Mouse (Mus musculus): ENCODE data around the gene Ppp1r3e.

Gene Ppp1r3e

DNA sequence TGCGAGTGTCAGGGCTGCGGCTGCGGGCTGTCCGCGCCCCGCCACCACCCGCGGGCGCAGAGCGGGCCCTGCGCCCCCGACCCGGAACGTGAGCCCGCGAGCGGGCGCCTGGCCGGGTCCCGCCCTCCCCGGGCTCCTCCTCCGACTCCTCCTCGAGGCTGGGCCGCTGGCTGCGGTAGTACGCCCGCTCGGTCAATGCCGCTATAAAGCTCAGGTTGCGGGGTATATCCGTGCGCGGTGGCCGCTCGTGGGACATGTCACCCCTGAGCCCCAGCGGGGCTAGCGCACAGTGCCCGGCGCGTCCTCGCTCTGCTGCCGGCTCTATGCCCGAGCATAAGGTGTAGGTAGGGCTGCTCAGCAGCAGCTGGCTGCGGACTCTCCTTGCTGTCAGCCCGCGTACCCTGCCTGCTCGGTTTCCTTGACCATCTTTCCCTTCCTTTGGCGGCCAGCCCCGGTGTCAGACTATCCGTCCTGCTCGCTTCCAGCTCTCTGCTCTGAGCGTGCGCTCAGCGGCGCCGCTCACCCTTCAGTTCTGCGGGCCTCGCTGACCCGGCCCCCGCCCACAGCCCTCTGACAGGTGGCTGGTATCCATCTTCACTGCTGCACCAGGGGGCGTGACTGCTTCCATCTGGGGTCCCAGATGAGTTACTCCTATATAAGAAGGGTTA is at the start of gene Ppp1r3e:
Gene Ppp1r3e, minus strand, starts transcription at position 503 of the 668 bp plus-strand sequence.
- DNase-seq (ENCODE audit: low spot score) = peak; percentile 43

DNA sequence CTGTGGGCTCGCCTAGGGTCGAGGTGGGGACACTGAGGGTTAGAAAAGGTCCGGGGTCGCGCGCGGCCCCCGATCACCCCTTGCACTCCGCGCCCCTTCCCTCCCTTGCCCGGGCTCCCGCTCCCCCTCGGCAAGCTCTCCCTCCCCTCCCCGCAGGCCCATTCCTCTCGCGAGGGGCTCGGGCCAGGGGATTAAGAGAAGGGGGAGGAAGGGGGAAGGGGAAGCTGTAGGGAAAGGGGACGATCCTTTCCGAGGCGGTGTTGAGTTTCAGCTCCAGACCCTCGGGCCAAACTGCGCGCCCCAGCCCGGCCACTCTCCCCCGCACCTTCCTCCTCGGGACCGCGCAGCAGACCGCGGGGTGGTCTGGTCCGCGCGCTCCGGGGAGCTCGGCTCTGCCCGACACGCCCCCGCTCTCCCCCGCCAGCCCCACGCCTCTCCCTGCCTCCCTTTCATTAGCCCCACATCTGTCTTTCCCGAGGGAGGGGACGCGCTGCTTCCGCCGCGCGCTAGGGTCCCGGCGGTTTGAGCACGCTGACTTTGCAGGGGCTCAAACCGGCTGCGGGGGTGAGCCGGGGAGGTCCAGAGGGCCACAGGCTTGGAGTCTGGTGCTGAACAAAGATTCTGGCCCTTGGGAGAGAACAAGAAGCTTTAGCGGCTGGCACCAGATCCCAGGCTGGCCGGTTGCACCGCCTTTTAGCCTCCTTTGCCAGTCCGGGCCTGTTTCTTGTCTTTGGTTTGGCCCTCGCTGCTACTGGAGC is 49.2 kb upstream of the Ppp1r3e start:
- no peak for DNase-seq (ENCODE audit: low spot score)

DNA sequence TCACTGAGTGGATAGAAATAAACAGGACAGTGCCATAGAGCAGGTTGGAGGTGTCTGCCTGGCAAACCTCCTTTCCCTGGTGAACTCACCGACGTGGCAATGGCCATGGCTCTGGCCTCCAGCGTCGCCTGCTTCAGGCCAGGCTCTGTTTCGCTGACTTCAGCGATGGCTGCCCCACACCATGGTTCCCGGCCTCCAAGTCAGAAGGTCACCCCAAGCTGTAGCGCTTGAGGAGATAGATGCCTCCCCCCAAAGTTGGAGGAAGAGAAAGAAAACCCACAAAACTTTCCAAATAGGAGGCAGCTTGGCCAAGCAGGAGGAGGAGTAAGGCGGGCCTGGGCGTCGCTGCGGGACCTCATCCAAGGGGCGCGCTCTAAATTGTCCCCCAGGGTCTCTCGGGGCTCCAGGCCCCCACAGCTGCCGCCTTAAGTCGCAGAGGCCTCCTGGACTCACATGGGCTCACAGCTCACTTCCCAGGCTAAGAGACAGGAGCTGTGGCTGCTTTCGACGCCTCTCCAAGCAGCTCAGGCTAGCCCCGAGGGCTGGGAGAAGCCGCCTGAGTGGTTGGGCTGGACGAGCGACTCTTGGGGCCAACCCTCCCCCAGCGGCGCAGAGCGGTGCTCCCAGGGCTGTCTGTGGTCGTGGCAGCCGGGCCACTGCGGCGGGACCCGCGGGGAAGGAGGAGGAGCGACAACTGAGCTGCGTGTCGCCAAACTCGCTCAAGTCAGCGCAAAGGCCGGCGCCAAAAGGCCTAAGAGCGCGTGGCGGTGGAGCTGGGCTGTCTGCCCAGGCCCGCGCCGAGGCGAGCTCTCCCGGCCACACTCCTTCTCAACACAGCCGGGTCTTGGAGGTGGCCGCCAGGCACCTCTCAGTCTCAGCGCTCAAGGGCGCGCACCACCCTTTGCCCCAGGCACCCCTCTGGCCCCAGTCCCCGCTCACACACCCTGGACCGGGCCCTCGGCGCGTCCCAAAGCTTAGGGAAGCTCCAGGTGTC is 48.3 kb upstream of the Ppp1r3e start, which contains the start of gene Efs:
Gene Efs, minus strand, starts transcription at position 778 of the 994 bp plus-strand sequence.
- DNase-seq (ENCODE audit: low spot score) = no peak

DNA sequence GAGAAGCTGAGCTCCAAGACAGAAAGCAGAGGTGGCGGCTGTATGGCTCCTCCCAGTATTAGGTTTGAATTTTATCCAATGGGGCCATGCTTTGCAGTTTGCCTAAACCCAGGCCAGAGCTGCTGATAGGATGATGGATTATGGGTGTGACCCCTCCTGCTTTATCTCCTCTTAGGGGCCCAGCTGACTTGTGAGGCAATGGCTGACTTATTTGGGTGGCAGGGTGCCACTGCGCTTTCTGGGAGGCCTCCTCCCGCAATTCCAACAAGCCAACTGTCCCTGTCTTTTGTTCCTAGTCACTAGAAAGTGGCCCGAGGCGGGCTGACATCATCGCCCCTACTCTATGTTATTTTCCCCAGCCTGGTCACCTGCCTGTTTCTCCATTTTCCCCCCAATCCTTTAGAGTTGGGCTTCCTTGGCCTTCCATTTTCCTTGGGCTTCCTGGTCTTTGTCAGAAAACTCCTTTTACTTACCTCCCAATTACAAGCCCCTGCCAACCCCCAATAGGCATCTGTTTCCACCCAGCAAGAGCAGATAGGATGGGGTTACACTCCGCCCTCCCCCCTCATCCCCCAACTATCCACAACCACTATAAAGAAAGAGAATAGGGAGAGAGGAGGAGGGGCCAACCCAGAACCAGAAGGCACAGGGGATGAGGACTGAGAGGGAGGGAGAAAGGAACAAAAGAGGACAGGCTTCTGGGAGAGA is 47.4 kb upstream of the Ppp1r3e start:
- no peak for DNase-seq (ENCODE audit: low spot score)

DNA sequence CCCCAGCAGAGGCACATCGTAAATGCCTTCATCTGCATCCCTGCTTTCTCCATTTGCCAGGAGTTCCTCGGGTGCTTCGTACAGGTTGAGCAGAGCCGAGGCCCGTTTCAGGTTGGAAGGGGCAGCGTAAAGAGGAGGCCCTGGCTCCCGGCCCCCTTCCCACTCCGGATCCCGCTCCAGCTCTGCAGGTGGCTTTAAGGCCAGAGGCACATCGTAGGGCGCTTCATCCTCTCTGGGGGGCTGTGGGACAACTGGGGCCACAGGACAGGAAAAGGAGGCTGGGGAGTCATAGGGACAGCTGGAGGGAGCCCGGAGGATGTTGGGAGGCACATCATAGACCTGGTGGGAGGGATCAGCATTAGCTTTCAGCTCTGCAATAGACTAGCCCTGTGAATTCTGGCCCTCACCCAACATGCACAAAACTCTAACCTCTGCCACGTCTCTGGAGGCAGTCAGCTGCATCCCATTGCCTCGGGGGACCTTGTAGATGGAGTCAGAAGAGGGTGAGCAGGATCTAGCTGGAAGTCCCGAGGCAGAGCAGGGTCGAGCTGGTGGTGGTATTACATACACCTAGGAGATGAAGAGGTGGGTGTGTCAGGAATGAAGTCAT is 42.8 kb upstream of the Ppp1r3e start:
- DNase-seq (ENCODE audit: low spot score) = no peak

DNA sequence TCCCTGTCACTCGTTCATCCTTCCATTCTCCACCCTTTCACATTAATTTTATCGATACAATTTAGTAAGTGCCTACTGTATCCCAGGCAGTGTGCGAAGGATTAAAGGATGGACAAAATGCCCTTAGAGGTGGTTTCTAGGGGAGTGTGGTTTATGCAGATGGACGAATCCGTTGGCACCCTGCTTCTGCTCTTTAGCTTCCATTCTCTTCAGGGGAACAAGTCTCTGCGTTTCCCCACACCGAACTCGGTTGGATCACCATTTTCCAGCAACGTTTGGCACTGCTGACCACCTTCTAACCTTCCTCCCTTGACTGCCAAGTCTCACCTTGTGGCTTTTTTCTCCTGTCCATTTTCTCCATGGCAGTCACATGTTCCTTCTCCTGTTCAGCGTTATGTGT is 36.0 kb upstream of the Ppp1r3e start:
- no peak for DNase-seq (ENCODE audit: low spot score)

DNA sequence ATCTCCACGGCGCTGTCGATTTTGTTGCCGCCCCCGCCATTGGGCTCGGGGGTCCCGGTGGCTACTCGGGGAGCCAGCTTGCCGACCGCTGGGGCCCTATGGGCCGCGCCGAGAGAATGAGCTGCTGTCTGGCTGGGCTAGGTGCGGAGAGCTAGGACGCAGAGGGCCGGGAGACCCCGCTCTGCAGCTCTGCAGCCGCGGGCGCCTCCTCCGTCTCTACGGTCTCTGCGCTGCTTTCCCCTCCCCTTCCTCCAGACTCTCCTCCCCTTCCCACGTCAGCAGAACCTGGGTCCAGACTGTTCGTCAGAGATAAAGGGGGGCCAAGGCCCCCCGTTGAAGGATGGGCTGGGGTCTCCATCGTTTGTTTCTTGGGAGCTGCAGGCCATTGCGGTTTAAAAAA is 35.5 kb upstream of the Ppp1r3e start, which contains the start of gene Slc22a17:
Gene Slc22a17, minus strand, starts transcription at position 247 of the 400 bp plus-strand sequence.
- no peak for DNase-seq (ENCODE audit: low spot score)

DNA sequence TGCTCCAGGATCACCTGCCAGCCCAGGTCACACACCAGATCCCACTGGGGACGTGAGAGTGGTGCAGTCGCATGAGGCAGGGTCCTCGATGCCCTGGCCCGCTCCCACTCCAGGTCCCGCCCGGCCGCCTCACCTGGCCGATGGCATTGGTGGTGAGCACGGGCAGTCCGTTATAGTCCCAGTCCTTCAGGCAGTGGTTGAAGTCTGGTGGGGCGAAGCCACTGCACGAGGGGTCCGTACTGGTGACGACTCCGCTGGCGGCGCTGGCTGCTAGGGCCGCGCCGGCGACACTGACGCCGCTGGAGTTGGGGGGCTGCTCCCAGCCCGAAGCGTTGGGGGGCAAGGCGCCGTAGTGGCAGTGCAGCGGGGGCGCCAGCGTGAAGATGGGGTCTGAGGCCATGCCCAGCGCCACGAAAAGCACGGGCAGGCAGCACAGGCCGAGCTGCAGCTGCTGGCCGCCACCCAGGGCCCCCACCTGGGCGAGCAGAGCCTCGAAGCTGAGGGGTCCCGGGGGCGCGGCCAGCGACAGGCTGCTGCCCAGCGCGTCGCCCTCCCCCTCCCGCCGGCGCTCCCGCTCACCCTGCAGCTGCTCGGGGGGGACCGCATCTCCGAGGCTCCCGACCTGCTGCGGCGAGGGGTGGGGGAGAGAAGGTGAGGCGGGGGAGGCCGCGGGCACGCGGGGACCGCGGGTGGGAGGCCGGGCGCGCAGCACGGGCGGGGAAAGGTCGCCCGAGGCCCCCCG is 34.9 kb upstream of the Ppp1r3e start:
- DNase-seq (ENCODE audit: low spot score) = no peak

DNA sequence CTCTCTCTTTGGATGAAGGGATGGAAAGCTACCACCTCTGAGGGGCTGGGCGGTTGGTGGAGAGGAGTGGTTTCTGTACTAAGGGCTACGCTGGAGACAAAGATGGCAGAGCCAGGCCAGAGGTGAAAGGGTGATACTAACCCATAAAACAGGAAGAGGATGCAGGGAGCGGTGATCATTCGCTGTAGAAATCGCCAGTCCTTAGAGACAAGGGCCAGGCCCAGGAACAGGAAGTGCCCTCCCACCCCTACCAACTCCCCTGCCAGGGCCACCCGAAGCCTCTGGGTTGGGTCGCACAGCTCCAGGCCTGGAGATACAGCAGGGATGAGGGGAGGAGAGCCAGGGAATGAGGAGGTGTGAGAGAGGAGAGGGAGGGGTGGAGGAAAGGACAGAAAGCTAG is 31.3 kb upstream of the Ppp1r3e start:
- no peak for DNase-seq (ENCODE audit: low spot score)

DNA sequence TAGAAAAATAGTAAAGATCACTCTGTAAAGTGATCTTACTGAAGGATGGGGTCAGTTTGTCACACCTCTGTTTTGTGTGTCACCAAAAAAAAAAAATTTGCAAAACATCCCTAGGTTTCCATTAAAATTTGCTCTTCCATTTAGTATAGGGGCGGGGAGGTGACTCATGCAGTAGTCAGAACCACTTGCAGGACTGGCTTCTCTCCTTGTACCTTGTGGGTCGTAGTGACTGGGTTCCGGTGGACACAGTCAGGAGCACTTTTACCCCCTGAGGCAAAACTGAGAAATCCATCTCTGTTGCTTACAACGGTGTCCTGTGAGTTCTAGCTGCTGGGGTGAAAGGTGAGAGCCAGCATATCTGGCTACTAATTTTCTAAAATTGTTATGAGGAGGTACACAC is 26.3 kb upstream of the Ppp1r3e start:
- no peak for DNase-seq (ENCODE audit: low spot score)

DNA sequence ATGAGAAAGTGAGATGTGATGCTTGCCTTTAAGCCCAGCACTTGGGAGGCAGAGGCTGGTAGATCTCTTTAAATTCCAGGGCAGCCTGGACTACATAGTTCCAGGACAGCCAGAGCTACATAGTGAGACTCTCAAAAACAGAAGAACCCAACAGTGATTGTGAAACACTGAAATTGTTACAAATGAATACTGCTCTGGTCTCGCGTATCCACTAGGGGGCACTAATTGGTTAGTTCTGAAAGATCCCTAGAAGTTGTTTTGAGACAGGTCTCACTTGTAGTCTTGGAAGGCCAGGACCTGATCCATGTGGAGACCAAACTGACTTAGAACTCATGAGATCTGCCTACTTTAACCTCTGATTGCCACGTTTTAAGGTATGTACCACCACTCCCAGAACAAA is 23.0 kb upstream of the Ppp1r3e start:
- no peak for DNase-seq (ENCODE audit: low spot score)

DNA sequence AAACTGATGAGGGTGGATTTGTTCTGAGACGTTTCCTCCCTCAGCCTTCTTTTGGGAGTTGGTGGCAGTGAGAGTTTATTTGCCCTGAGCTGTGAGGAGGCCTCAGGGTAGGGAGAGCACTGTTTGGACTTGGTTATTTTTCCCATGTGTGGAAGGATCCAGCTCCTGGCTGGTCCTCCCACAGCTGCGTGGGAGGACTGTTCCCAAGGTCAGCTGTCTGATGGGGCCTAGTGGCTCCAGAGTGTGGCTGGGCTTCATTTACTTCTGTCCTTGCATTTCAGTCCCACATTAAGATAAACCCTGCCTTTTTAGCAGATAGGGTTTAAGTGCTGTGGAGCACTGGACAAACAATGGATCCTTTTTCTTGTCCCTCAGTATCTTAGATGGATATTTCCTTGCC is 20.1 kb upstream of the Ppp1r3e start:
- DNase-seq (ENCODE audit: low spot score) = no peak

DNA sequence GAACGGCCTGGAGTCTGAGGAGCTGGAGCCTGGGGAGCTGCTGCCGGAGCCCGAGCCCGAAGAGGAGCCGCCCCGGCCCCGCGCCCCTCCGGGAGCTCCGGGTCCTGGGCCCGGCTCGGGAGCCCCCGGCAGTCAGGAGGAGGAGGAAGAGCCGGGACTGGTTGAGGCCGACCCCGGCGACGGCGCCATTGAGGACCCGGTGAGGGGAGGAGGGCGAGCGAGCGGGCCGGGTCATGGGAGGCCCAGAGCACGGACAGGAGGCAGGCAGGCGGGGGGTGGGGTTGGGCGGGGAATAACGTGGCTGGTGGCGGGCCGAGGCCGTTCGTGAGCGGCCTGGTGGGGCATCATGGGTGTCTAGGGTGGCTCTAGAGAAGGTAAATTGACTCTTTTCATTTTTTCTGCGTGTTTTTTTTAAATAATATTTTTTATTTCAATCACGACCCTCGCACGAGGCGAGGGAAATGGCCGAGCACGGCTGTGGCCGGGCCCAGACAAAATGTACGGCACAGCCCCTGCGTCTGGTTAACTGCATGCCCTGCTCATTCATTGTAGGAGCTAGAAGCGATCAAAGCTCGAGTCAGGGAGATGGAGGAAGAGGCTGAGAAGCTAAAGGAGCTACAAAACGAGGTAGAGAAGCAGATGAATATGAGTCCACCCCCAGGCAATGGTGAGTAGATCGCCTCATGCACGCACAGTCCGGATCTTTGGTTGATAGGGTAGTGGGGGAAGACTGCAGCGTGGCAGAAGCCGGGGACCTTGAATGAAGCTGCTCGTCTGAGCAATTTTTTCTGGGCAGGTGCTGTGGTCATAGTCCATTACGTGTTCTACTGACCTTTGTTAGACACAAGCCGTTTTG is 17.2 kb upstream of the Ppp1r3e start:
- peak; percentile 56 for DNase-seq (ENCODE audit: low spot score)

DNA sequence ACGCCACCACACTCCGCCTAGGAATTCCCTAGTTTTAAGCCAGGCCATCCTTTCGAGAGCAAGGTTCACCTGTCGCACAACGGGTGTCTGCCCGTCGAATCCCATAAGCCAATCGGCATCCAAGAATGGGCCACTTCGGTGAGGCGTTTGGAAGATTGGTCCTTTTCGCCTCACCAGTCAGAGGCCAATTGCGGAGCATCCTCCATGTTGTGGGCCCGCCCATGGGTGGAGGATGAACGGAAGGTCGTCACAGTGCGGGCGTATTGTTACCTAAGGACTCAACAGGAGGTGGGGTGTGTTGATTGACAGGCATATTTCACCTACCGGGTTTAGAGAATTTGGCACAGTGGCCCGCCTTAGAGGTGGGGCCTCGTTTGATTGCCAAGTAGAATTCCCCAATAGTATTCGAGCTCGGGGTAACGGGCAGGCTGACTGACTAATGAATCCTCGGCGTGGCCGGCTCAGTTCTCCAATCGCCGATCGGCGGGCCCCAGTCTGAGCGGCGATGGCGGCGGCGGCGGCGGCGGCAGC is 16.4 kb upstream of the Ppp1r3e start:
- DNase-seq (ENCODE audit: low spot score) = peak; percentile 94

DNA sequence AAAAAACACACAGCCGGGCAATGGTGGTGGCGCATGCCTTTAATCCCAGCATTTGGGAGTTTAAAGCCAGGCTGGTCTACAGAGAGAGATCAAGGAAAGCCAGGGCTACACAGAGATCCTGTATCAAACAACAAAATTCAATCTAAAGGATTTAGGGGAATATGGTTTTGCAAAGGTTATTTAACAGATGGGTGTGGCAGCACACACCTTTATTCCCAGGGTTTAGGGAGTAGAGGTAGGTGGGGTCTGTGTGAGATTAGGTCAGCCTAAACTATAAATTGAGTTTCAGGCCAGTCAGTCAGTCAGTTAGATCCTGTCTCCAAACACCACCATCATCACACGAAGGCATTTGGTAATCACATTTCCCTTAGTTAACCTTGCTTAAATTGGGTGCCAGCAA is 14.8 kb upstream of the Ppp1r3e start, which contains the start of gene Pabpn1:
Gene Pabpn1, plus strand, starts transcription at position 301 of the 400 bp plus-strand sequence.
- DNase-seq (ENCODE audit: low spot score) = no peak

DNA sequence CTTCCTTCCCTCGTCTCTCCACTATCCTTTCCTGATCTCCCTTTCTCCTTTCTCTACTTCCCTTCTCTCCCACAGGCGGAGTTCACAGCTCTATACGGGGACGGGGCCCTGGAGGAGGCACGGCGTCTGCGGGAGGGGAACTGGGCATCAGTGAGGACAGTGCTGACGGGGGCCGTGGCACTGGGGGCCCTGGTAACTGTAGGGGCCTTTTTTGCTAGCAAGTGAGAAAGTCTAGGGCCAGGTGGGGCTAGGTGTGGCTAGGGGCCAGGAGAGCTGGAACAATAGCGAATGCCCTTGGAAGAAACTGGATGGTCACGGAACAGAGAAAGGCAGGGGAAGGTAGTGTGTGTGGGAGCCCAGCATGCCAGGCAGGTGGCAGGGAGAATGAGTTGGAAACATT is 8.0 kb upstream of the Ppp1r3e start:
- DNase-seq (ENCODE audit: low spot score) = no peak

DNA sequence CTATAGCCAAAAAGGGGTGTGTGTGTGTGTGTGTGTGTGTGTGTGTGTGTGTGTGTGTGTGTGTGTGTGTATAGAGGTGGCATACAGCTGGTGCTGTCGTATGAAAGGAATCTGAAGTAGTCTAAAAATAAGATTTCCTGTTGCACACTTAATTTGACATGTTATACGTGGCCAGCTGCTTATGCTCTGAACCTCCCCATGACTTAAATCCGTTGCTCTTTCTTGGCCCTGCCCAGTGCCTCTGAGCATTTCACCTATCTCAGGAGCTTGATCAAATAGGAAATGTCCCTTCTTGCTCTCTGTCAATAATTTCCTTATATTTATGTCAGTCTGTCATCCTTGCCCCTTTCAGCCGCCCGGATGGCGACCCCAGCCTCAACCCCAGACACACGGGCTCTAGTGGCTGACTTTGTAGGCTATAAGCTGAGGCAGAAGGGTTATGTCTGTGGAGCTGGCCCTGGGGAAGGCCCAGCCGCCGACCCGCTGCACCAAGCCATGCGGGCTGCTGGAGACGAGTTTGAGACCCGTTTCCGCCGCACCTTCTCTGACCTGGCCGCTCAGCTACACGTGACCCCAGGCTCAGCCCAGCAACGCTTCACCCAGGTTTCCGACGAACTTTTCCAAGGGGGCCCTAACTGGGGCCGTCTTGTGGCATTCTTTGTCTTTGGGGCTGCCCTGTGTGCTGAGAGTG is 6.8 kb upstream of the Ppp1r3e start:
- no peak for DNase-seq (ENCODE audit: low spot score)

Data from spleen, adult 12 weeks (tissue).